ENCODE assay signal across 8 mouse cellular contexts in genomic region chr9:40617036-40617675, GRCm38 (mm10). TPM values are rescaled to one million over a fixed set of nuclear protein-coding genes. Genes with fewer than 3 reads are reported as not detected.
DNase-seq lines count a peak whose midpoint lies in the region; ATAC-seq and TF ChIP-seq lines count a peak whose summit lies in the region.

No protein-coding gene starts in this region.

- H3K9me3 ChIP-seq in heart, embryonic 13.5 days: no peaks in the 10 kb centered on the region
- H3K9me3 ChIP-seq in hindbrain, embryonic 14.5 days (ENCODE audit: control insufficient read depth, low read length): no peaks in the 10 kb centered on the region
- H3K9me3 ChIP-seq in midbrain, embryonic 14.5 days (ENCODE audit: control insufficient read depth, low read length): no peaks in the 10 kb centered on the region

- ATAC-seq in heart, embryonic 13.5 days (ENCODE audit: extremely low read depth, insufficient number of reproducible peaks, low FRiP score, low TSS enrichment): no peak
- ATAC-seq in hindbrain, embryonic 14.5 days (ENCODE audit: low FRiP score): peak; percentile 76
- ATAC-seq in midbrain, embryonic 14.5 days (ENCODE audit: low FRiP score, low TSS enrichment): peak; percentile 81
- ATAC-seq in cerebellum, adult (ENCODE audit: insufficient number of reproducible peaks, low FRiP score, low TSS enrichment): no peak

- no peak for DNase-seq in heart, postnatal 10 days
- peak; percentile 69 for DNase-seq in hindbrain, embryonic 14.5 days (ENCODE audit: low spot score)
- DNase-seq in midbrain, embryonic 14.5 days: peak; percentile 81
- no peak for DNase-seq in adrenal gland, adult 18-20 months (ENCODE audit: low spot score in 2 of 2)
- DNase-seq in Muller cell, postnatal 12 days (ENCODE audit: inconsistent ontology term): no peak

- TF ChIP-seq CTCF in cortical plate, adult 2 months (IDR thresholded peaks at IDR 0.05; ENCODE audit: extremely low read depth, insufficient read depth, low read length): no peak

- H3K4me2 ChIP-seq in heart, embryonic 13.5 days: peak overlapping the region; percentile 75
- H3K4me2 ChIP-seq in hindbrain, embryonic 14.5 days (replicated peaks): peak overlapping the region; percentile 48
- peak overlapping the region; percentile 50 for H3K4me2 ChIP-seq in midbrain, embryonic 14.5 days (ENCODE audit: low read length)

- no peaks in the 10 kb centered on the region for H3K36me3 ChIP-seq in heart, embryonic 13.5 days
- H3K36me3 ChIP-seq in hindbrain, embryonic 14.5 days (replicated peaks; ENCODE audit: control insufficient read depth, insufficient read depth): no peaks in the 10 kb centered on the region
- no peaks in the 10 kb centered on the region for H3K36me3 ChIP-seq in midbrain, embryonic 14.5 days (ENCODE audit: control insufficient read depth, insufficient read depth, low read length)

- TF ChIP-seq POLR2A in cortical plate, adult 2 months (IDR thresholded peaks at IDR 0.05; ENCODE audit: extremely low read depth, insufficient read depth, low read length): no peak

- H3K4me3 ChIP-seq in heart, embryonic 13.5 days: peak overlapping the region; percentile 51
- peak overlapping the region; percentile 0 for H3K4me3 ChIP-seq in cortical plate, adult 2 months (ENCODE audit: insufficient read depth, low read length)
- peak overlapping the region; percentile 11; the same call in 1 of the 2 replicates for H3K4me3 ChIP-seq in hindbrain, embryonic 14.5 days (replicated peaks; ENCODE audit: low read length)
- peak overlapping the region; percentile 16 for H3K4me3 ChIP-seq in midbrain, embryonic 14.5 days (replicated peaks; ENCODE audit: low read depth, low read length)

- H3K4me1 ChIP-seq in heart, embryonic 13.5 days: peaks cover 19% of the 10 kb centered on the region
- peaks cover 5% of the 10 kb centered on the region for H3K4me1 ChIP-seq in cortical plate, adult 2 months (ENCODE audit: control insufficient read depth, insufficient read depth, low read length)
- H3K4me1 ChIP-seq in hindbrain, embryonic 14.5 days (replicated peaks; ENCODE audit: control insufficient read depth, insufficient read depth, low read length): peaks cover 15% of the 10 kb centered on the region
- H3K4me1 ChIP-seq in midbrain, embryonic 14.5 days (ENCODE audit: control insufficient read depth, insufficient read depth, low read length): peaks cover 4% of the 10 kb centered on the region; the same call in 1 of the 2 replicates

- H3K9ac ChIP-seq in heart, embryonic 13.5 days: peak overlapping the region; percentile 70
- H3K9ac ChIP-seq in hindbrain, embryonic 14.5 days: peak overlapping the region; percentile 42
- no peak overlapping the region; the same call in 1 of the 2 replicates for H3K9ac ChIP-seq in midbrain, embryonic 14.5 days (replicated peaks; ENCODE audit: low read length)

- no peak overlapping the region for H3K27ac ChIP-seq in heart, embryonic 13.5 days (replicated peaks)
- no peak overlapping the region for H3K27ac ChIP-seq in cortical plate, adult 2 months (ENCODE audit: insufficient read depth, low read length)
- H3K27ac ChIP-seq in hindbrain, embryonic 14.5 days: peak overlapping the region; percentile 78
- H3K27ac ChIP-seq in midbrain, embryonic 14.5 days (replicated peaks; ENCODE audit: low read depth, low read length): peak overlapping the region; percentile 83

- 5% methylated on average over 20 of the region's 20 CpGs for WGBS in heart, embryonic 13.5 days
- under 1% methylated on average over 20 of the region's 20 CpGs for WGBS in hindbrain, embryonic 14.5 days
- under 1% methylated on average over 20 of the region's 20 CpGs for WGBS in midbrain, embryonic 14.5 days

- intact Hi-C loops in heart, postnatal 10 days (cut with DNase I): loop anchor here (5.0 kb wide), 1 partner anchor 135 kb away; no protein-coding TSS in a partner anchor

- H3K27me3 ChIP-seq in heart, embryonic 13.5 days (replicated peaks): peaks cover 25% of the 10 kb centered on the region
- no peaks in the 10 kb centered on the region for H3K27me3 ChIP-seq in hindbrain, embryonic 14.5 days (ENCODE audit: control insufficient read depth, insufficient read depth, low read length)
- H3K27me3 ChIP-seq in midbrain, embryonic 14.5 days (ENCODE audit: control insufficient read depth, insufficient read depth, low read length): no peaks in the 10 kb centered on the region

RNA-seq across cellular contexts. Expression of gene Gm21915, which starts 53.3 kb away (rescaled TPM):
- not detected in 2 replicates for polyA plus RNA-seq in heart, embryonic 13.5 days (2015; fragmentation: Nextera tagmentation; extraction: Ambion mirVana)
- not detected for total RNA-seq in heart, postnatal 10 days (2021)
- not detected in 2 replicates for polyA plus RNA-seq in cortical plate, adult 2 months (2012; rRNA removed)
- polyA plus RNA-seq in hindbrain, embryonic 14.5 days (2014; fragmentation: Nextera tagmentation; extraction: Ambion mirVana): not detected in 2 replicates
- polyA plus RNA-seq in midbrain, embryonic 14.5 days (2014; fragmentation: Nextera tagmentation; extraction: Ambion mirVana): not detected in 2 replicates
- not detected for total RNA-seq in adrenal gland, adult 18-20 months (2021)

Comparison
In these comparisons a context has a peak if more than half of its experiments do, and no peak if none do; other contexts are left out.
1. ATAC-seq: peak in hindbrain, embryonic 14.5 days (single experiment) and midbrain, embryonic 14.5 days (single experiment); none in heart, embryonic 13.5 days (single experiment) and cerebellum, adult (single experiment).
2. H3K27ac ChIP-seq: peak in hindbrain, embryonic 14.5 days (single experiment) and midbrain, embryonic 14.5 days (single experiment); none in heart, embryonic 13.5 days (single experiment) and cortical plate, adult 2 months (single experiment).
3. H3K4me3 ChIP-seq: peak in every context shown above with its lines; median percentile 51 in heart, embryonic 13.5 days; 16 in midbrain, embryonic 14.5 days; 11 in hindbrain, embryonic 14.5 days; 0 in cortical plate, adult 2 months.
4. DNase-seq: peak in hindbrain, embryonic 14.5 days (single experiment) and midbrain, embryonic 14.5 days (single experiment); none in heart, postnatal 10 days (0 of 2), adrenal gland, adult 18-20 months (0 of 2) and Muller cell, postnatal 12 days (single experiment).
5. Peak in every context shown above with its lines, with median percentiles within 50 percentile points of each other: H3K4me2 ChIP-seq.